Mouse (Mus musculus): ENCODE data around the gene Hbs1l. TPM values are rescaled to one million over a fixed set of nuclear protein-coding genes. Genes with fewer than 3 reads are reported as not detected.

Gene Hbs1l
- polyA plus RNA-seq, 1 experiment from 2014 or later, result 142 TPM

- 93% methylated on average over 2 of the region's 2 CpGs for WGBS
- no peak overlapping the region for H3K27ac ChIP-seq (ENCODE audit: low read depth, low read length)
- no peaks in the 10 kb centered on the region for H3K27me3 ChIP-seq (ENCODE audit: control insufficient read depth, insufficient read depth, low read length)
- H3K4me2 ChIP-seq, result no peak overlapping the region
- H3K9ac ChIP-seq (ENCODE audit: low read length), result no peak overlapping the region
- no peaks in the 10 kb centered on the region for H3K9me3 ChIP-seq (ENCODE audit: control insufficient read depth, low read length)
- no peaks in the 10 kb centered on the region for H3K36me3 ChIP-seq (ENCODE audit: control insufficient read depth, insufficient read depth, low read length)
- DNase-seq (ENCODE audit: low spot score, missing footprints) (no peak), ATAC-seq (ENCODE audit: low FRiP score) (no peak)
- H3K4me1 ChIP-seq (ENCODE audit: control insufficient read depth, insufficient read depth, low read length), result 0 out of 2 replicates have a peak, but pooled peaks cover 2% of the 10 kb centered on the region
- H3K4me3 ChIP-seq (ENCODE audit: low read depth, low read length), result no peak overlapping the region
These were observed 28.3 kb upstream of the Hbs1l start for GRCm38 (mm10) chr10:21267452-21267851.

- H3K4me3 ChIP-seq (ENCODE audit: low read depth, low read length), result no peak overlapping the region
- no peaks in the 10 kb centered on the region for H3K36me3 ChIP-seq (ENCODE audit: control insufficient read depth, insufficient read depth, low read length)
- H3K27ac ChIP-seq (ENCODE audit: low read depth, low read length), result no peak overlapping the region
- H3K9me3 ChIP-seq (ENCODE audit: control insufficient read depth, low read length), result no peaks in the 10 kb centered on the region
- 0 out of 2 replicates have a peak, but pooled peaks cover 2% of the 10 kb centered on the region for H3K4me1 ChIP-seq (ENCODE audit: control insufficient read depth, insufficient read depth, low read length)
- DNase-seq (ENCODE audit: low spot score, missing footprints) (no peak), ATAC-seq (ENCODE audit: low FRiP score) (no peak)
- 85% methylated on average over 6 of the region's 6 CpGs for WGBS
- H3K4me2 ChIP-seq, result no peak overlapping the region
- H3K9ac ChIP-seq (ENCODE audit: low read length), result no peak overlapping the region
- no peaks in the 10 kb centered on the region for H3K27me3 ChIP-seq (ENCODE audit: control insufficient read depth, insufficient read depth, low read length)
These were observed 26.9 kb upstream of the Hbs1l start for GRCm38 (mm10) chr10:21268786-21269410.

GRCm38 (mm10) chr10:21269920-21270319, 25.9 kb upstream of the Hbs1l start:
- Histone ChIP-seq H3K27me3 (ENCODE audit: control insufficient read depth, insufficient read depth, low read length) (no peaks in the 10 kb centered on the region), H3K9me3 (ENCODE audit: control insufficient read depth, low read length) (no peaks in the 10 kb centered on the region), H3K4me1 (ENCODE audit: control insufficient read depth, insufficient read depth, low read length) (0 out of 2 replicates have a peak, but pooled peaks cover 2% of the 10 kb centered on the region), H3K36me3 (ENCODE audit: control insufficient read depth, insufficient read depth, low read length) (no peaks in the 10 kb centered on the region), H3K9ac (ENCODE audit: low read length) (no peak overlapping the region), H3K4me3 (ENCODE audit: low read depth, low read length) (no peak overlapping the region), H3K4me2 (no peak overlapping the region), H3K27ac (ENCODE audit: low read depth, low read length) (no peak overlapping the region)
- ATAC-seq (ENCODE audit: low FRiP score), result no peak
- no peak for DNase-seq (ENCODE audit: low spot score, missing footprints)
- whole genome bisulfite sequencing, result 90% methylated on average over 2 of the region's 2 CpGs

GRCm38 (mm10) chr10:21270905-21271304, 24.9 kb upstream of the Hbs1l start:
- ATAC-seq (ENCODE audit: low FRiP score) (no peak), DNase-seq (ENCODE audit: low spot score, missing footprints) (no peak)
- no peaks in the 10 kb centered on the region for H3K4me1 ChIP-seq (ENCODE audit: control insufficient read depth, insufficient read depth, low read length)
- no peaks in the 10 kb centered on the region for H3K9me3 ChIP-seq (ENCODE audit: control insufficient read depth, low read length)
- H3K27me3 ChIP-seq (ENCODE audit: control insufficient read depth, insufficient read depth, low read length), result no peaks in the 10 kb centered on the region
- WGBS, result 86% methylated on average over 5 of the region's 5 CpGs
- H3K27ac ChIP-seq (ENCODE audit: low read depth, low read length), result no peak overlapping the region
- H3K4me3 ChIP-seq (ENCODE audit: low read depth, low read length), result no peak overlapping the region
- no peak overlapping the region for H3K4me2 ChIP-seq
- H3K36me3 ChIP-seq (ENCODE audit: control insufficient read depth, insufficient read depth, low read length), result no peaks in the 10 kb centered on the region
- no peak overlapping the region for H3K9ac ChIP-seq (ENCODE audit: low read length)

GRCm38 (mm10) chr10:21271310-21271709, 24.5 kb upstream of the Hbs1l start:
- H3K4me1 ChIP-seq (ENCODE audit: control insufficient read depth, insufficient read depth, low read length), result no peaks in the 10 kb centered on the region
- WGBS, result 93% methylated on average over 2 of the region's 2 CpGs
- no peaks in the 10 kb centered on the region for H3K9me3 ChIP-seq (ENCODE audit: control insufficient read depth, low read length)
- no peak overlapping the region for H3K27ac ChIP-seq (ENCODE audit: low read depth, low read length)
- H3K4me2 ChIP-seq, result no peak overlapping the region
- no peak overlapping the region for H3K9ac ChIP-seq (ENCODE audit: low read length)
- no peak overlapping the region for H3K4me3 ChIP-seq (ENCODE audit: low read depth, low read length)
- no peak for ATAC-seq (ENCODE audit: low FRiP score)
- H3K27me3 ChIP-seq (ENCODE audit: control insufficient read depth, insufficient read depth, low read length), result no peaks in the 10 kb centered on the region
- no peaks in the 10 kb centered on the region for H3K36me3 ChIP-seq (ENCODE audit: control insufficient read depth, insufficient read depth, low read length)
- DNase-seq (ENCODE audit: low spot score, missing footprints), result no peak

- no peak overlapping the region for H3K9ac ChIP-seq (ENCODE audit: low read length)
- H3K9me3 ChIP-seq (ENCODE audit: control insufficient read depth, low read length), result no peaks in the 10 kb centered on the region
- ATAC-seq (ENCODE audit: low FRiP score) (no peak), DNase-seq (ENCODE audit: low spot score, missing footprints) (no peak)
- no peak overlapping the region for H3K27ac ChIP-seq (ENCODE audit: low read depth, low read length)
- whole genome bisulfite sequencing, result 63% methylated on average over 6 of the region's 6 CpGs
- no peak overlapping the region for H3K4me2 ChIP-seq
- no peaks in the 10 kb centered on the region for H3K4me1 ChIP-seq (ENCODE audit: control insufficient read depth, insufficient read depth, low read length)
- H3K4me3 ChIP-seq (ENCODE audit: low read depth, low read length), result no peak overlapping the region
- H3K36me3 ChIP-seq (ENCODE audit: control insufficient read depth, insufficient read depth, low read length), result no peaks in the 10 kb centered on the region
- no peaks in the 10 kb centered on the region for H3K27me3 ChIP-seq (ENCODE audit: control insufficient read depth, insufficient read depth, low read length)
These were observed 24.0 kb upstream of the Hbs1l start for GRCm38 (mm10) chr10:21271785-21272184.

GRCm38 (mm10) chr10:21287243-21288127, 8.3 kb upstream of the Hbs1l start:
- no peaks in the 10 kb centered on the region for H3K27me3 ChIP-seq (ENCODE audit: control insufficient read depth, insufficient read depth, low read length)
- no peaks in the 10 kb centered on the region for H3K36me3 ChIP-seq (ENCODE audit: control insufficient read depth, insufficient read depth, low read length)
- H3K4me2 ChIP-seq, result no peak overlapping the region
- no peaks in the 10 kb centered on the region; the same call in 1 of the 2 replicates for H3K4me1 ChIP-seq (ENCODE audit: control insufficient read depth, insufficient read depth, low read length)
- no peak overlapping the region for H3K4me3 ChIP-seq (ENCODE audit: low read depth, low read length)
- 45% methylated on average over 10 of the region's 10 CpGs for WGBS
- ATAC-seq (ENCODE audit: low FRiP score) (peak; percentile 62; the same call in 1 of the 2 replicates), DNase-seq (ENCODE audit: low spot score, missing footprints) (peak; percentile 84)
- no peak overlapping the region for H3K27ac ChIP-seq (ENCODE audit: low read depth, low read length)
- H3K9ac ChIP-seq (ENCODE audit: low read length), result no peak overlapping the region
- no peaks in the 10 kb centered on the region for H3K9me3 ChIP-seq (ENCODE audit: control insufficient read depth, low read length)

GRCm38 (mm10) chr10:21291228-21291627, 4.6 kb upstream of the Hbs1l start:
- WGBS, result 18% methylated on average over 4 of the region's 4 CpGs
- 0 out of 2 replicates have a peak, but pooled peaks have one; percentile 16 for ATAC-seq (ENCODE audit: low FRiP score)

GRCm38 (mm10) chr10:21294217-21294616, 1.6 kb upstream of the Hbs1l start:
- Histone ChIP-seq H3K9ac (ENCODE audit: low read length) (no peak overlapping the region), H3K4me2 (no peak overlapping the region), H3K27ac (ENCODE audit: low read depth, low read length) (no peak overlapping the region), H3K4me3 (ENCODE audit: low read depth, low read length) (no peak overlapping the region), H3K4me1 (ENCODE audit: control insufficient read depth, insufficient read depth, low read length) (peaks cover 8% of the 10 kb centered on the region), H3K36me3 (ENCODE audit: control insufficient read depth, insufficient read depth, low read length) (no peaks in the 10 kb centered on the region), H3K9me3 (ENCODE audit: control insufficient read depth, low read length) (no peaks in the 10 kb centered on the region), H3K27me3 (ENCODE audit: control insufficient read depth, insufficient read depth, low read length) (no peaks in the 10 kb centered on the region)
- DNase-seq (ENCODE audit: low spot score, missing footprints), result no peak
- 93% methylated on average over 2 of the region's 2 CpGs for WGBS
- no peak for ATAC-seq (ENCODE audit: low FRiP score)

More at GRCm38 (mm10) chr10:21291228-21291627, 4.6 kb upstream of the Hbs1l start:
- H3K36me3 ChIP-seq (ENCODE audit: control insufficient read depth, insufficient read depth, low read length), result no peaks in the 10 kb centered on the region
- H3K4me1 ChIP-seq (ENCODE audit: control insufficient read depth, insufficient read depth, low read length), result no peaks in the 10 kb centered on the region; the same call in 1 of the 2 replicates
- peak; percentile 88 for DNase-seq (ENCODE audit: low spot score, missing footprints)
- no peak overlapping the region for H3K27ac ChIP-seq (ENCODE audit: low read depth, low read length)
- no peaks in the 10 kb centered on the region for H3K27me3 ChIP-seq (ENCODE audit: control insufficient read depth, insufficient read depth, low read length)
- H3K4me2 ChIP-seq, result no peak overlapping the region
- no peaks in the 10 kb centered on the region for H3K9me3 ChIP-seq (ENCODE audit: control insufficient read depth, low read length)
- no peak overlapping the region for H3K4me3 ChIP-seq (ENCODE audit: low read depth, low read length)
- H3K9ac ChIP-seq (ENCODE audit: low read length), result peak overlapping the region; percentile 44

Data from midbrain, embryonic 11.5 days (tissue).